ENCODE assay signal across 29 mouse cellular contexts in the genomic region with DNA sequence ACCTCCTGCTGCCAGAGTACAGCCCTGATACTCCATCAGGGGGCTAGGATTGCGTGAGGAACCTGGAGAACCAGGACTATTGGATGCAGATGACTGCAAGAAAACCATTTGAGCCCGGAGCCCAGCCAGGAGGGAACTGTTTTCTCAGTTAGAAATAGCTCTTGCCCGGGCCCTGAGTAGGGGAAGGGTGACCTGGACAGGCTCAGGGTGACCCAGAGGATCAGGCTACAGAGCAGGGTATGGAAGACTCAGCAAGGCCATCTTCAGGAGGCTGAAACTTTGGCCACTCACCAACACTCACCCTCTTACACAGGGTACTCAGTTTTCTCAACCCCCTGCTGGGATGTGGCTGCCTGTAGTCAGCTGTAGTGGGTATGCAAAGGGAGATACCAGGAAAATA. TPM values are rescaled to one million over a fixed set of nuclear protein-coding genes. Genes with fewer than 3 reads are reported as not detected.
DNase-seq lines count a peak whose midpoint lies in the region; ATAC-seq lines count a peak whose summit lies in the region.
"Had no signal": no experiment of that assay in that cellular context is flagged by ENCODE, and none has a peak within 500 bp of the region (broad histone marks: within the 10 kb centered on the region; RNA-seq: fewer than 3 reads in every experiment).

No protein-coding gene starts in this region.

- H3K27ac ChIP-seq in midbrain, embryonic 16.5 days (ENCODE audit: low read length), result no peak overlapping the region
- H3K27ac ChIP-seq: embryonic facial prominence, embryonic 10.5 days; embryonic facial prominence, embryonic 13.5 days; forebrain, embryonic 12.5 days; forebrain, embryonic 15.5 days; hindbrain, embryonic 12.5 days; hindbrain, embryonic 15.5 days had no signal

- H3K9me3 ChIP-seq in midbrain, embryonic 16.5 days (replicated peaks; ENCODE audit: control insufficient read depth, low read length, poor library complexity, severe bottlenecking), result no peaks in the 10 kb centered on the region
- H3K9me3 ChIP-seq: embryonic facial prominence, embryonic 10.5 days; embryonic facial prominence, embryonic 13.5 days; forebrain, embryonic 12.5 days; forebrain, embryonic 15.5 days; hindbrain, embryonic 12.5 days; hindbrain, embryonic 15.5 days had no signal

- H3K36me3 ChIP-seq in midbrain, embryonic 16.5 days (ENCODE audit: control insufficient read depth, insufficient read depth, low read length), result no peaks in the 10 kb centered on the region
- H3K36me3 ChIP-seq: embryonic facial prominence, embryonic 10.5 days; embryonic facial prominence, embryonic 13.5 days; forebrain, embryonic 12.5 days; forebrain, embryonic 15.5 days; hindbrain, embryonic 12.5 days; hindbrain, embryonic 15.5 days had no signal

- 80% methylated on average over 3 of the region's 3 CpGs for WGBS in midbrain, embryonic 16.5 days

- intact Hi-C loops in gastrocnemius, postnatal 36 days (cut with DNase I), result no loop called here

- no peak overlapping the region for H3K9ac ChIP-seq in midbrain, embryonic 16.5 days (ENCODE audit: low read depth, low read length)
- H3K9ac ChIP-seq: embryonic facial prominence, embryonic 13.5 days; forebrain, embryonic 12.5 days; forebrain, embryonic 15.5 days; hindbrain, embryonic 12.5 days; hindbrain, embryonic 15.5 days had no signal

- no peak overlapping the region for H3K4me3 ChIP-seq in midbrain, embryonic 16.5 days (ENCODE audit: low read depth, low read length)
- H3K4me3 ChIP-seq: embryonic facial prominence, embryonic 10.5 days; embryonic facial prominence, embryonic 13.5 days; erythroblast, embryonic 14.5 days; forebrain, embryonic 12.5 days; forebrain, embryonic 15.5 days; hindbrain, embryonic 12.5 days; hindbrain, embryonic 15.5 days had no signal

- H3K4me2 ChIP-seq in midbrain, embryonic 16.5 days (ENCODE audit: low read length), result no peak overlapping the region
- H3K4me2 ChIP-seq: embryonic facial prominence, embryonic 13.5 days; forebrain, embryonic 12.5 days; forebrain, embryonic 15.5 days; heart, embryonic 11.5 days; hindbrain, embryonic 12.5 days; hindbrain, embryonic 15.5 days had no signal

- no peaks in the 10 kb centered on the region for H3K27me3 ChIP-seq in midbrain, embryonic 16.5 days (ENCODE audit: control insufficient read depth, insufficient read depth, low read depth, low read length)
- H3K27me3 ChIP-seq: embryonic facial prominence, embryonic 13.5 days; forebrain, embryonic 12.5 days; forebrain, embryonic 15.5 days; hindbrain, embryonic 15.5 days had no signal

- ATAC-seq in midbrain, embryonic 16.5 days, result no peak
- ATAC-seq: activated CD4-positive, CD25-positive, alpha-beta regulatory T cell, adult 4 months; forebrain, embryonic 15.5 days had no signal

- DNase-seq in gastrocnemius, adult 18-20 months (ENCODE audit: low spot score), result peak; percentile 77
- no peak for DNase-seq in gastrocnemius, postnatal 4 days (ENCODE audit: low spot score in 2 of 2)
- DNase-seq in gastrocnemius, postnatal 10 days, result peak; percentile 26
- DNase-seq in gastrocnemius, postnatal 36 days, result peak; percentile 39 to 51
- DNase-seq in neural tube, embryonic 10.5 days (ENCODE audit: extremely low spot score, low spot score), result no peak
- DNase-seq: adrenal gland, adult 8-10 months; adrenal gland, postnatal 25 days; cerebellum, adult 11-12 months; cerebellum, adult 8-10 months; cerebellum, postnatal 10 days; cerebellum, postnatal 36 days; embryo, embryonic 11 days; heart, adult 11 months had no signal

- no peaks in the 10 kb centered on the region for H3K4me1 ChIP-seq in midbrain, embryonic 16.5 days (ENCODE audit: control insufficient read depth, insufficient read depth, low read length)
- H3K4me1 ChIP-seq: embryonic facial prominence, embryonic 13.5 days; forebrain, embryonic 12.5 days; forebrain, embryonic 15.5 days; hindbrain, embryonic 12.5 days; hindbrain, embryonic 15.5 days had no signal

RNA-seq across cellular contexts. Expression of gene Cacna1s, which starts 15.0 kb away (rescaled TPM):
- 1,000 to 10,000 TPM in 1 of 2 experiments, 100 to 1,000 TPM in 1; 824 to 1,030 TPM for total RNA-seq in gastrocnemius, adult 18-20 months (2021)
- total RNA-seq in gastrocnemius, postnatal 4 days (2021), result 100 to 1,000 TPM; 330 to 336 TPM
- 100 to 1,000 TPM; 558 to 576 TPM for total RNA-seq in gastrocnemius, postnatal 10 days (2021)
- 100 to 1,000 TPM; 697 to 835 TPM for total RNA-seq in gastrocnemius, postnatal 36 days (2021)
- polyA plus RNA-seq in midbrain, embryonic 16.5 days (2015; fragmentation: Nextera tagmentation; extraction: Ambion mirVana), result 0.39 and 1.3 TPM in 2 replicates
- polyA plus RNA-seq: erythroblast, embryonic 14.5 days had no signal

RNA-seq across cellular contexts. Expression of gene Ascl5, which starts 17.0 kb away (rescaled TPM):
- total RNA-seq in gastrocnemius, adult 18-20 months (2021), result not detected
- not detected for total RNA-seq in gastrocnemius, postnatal 4 days (2021)
- not detected for total RNA-seq in gastrocnemius, postnatal 10 days (2021)
- not detected for total RNA-seq in gastrocnemius, postnatal 36 days (2021)
- polyA plus RNA-seq in midbrain, embryonic 16.5 days (2015; fragmentation: Nextera tagmentation; extraction: Ambion mirVana), result not detected in 2 replicates
- total RNA-seq: adrenal gland, adult 8-10 months; adrenal gland, postnatal 25 days; ES-E14; heart, adult 8-10 months; heart, postnatal 25 days; hematopoietic stem cell, adult 5-6 weeks had no signal
- polyA plus RNA-seq: activated CD4-positive, CD25-positive, alpha-beta regulatory T cell, adult 4 months; forebrain, embryonic 12.5 days; forebrain, embryonic 15.5 days; heart, embryonic 11.5 days; heart, embryonic 14.5 days; heart, postnatal 0 days; hindbrain, embryonic 12.5 days had no signal

RNA-seq across cellular contexts. Expression of gene Tmem9, which starts 59.6 kb away (rescaled TPM):
- 1 to 10 TPM; 5.9 to 7.0 TPM for total RNA-seq in gastrocnemius, adult 18-20 months (2021)
- total RNA-seq in gastrocnemius, postnatal 4 days (2021), result 10 to 100 TPM; 43.6 to 63.7 TPM
- total RNA-seq in gastrocnemius, postnatal 10 days (2021), result 10 to 100 TPM; 27.2 to 29.0 TPM
- 1 to 10 TPM; 5.4 to 7.8 TPM for total RNA-seq in gastrocnemius, postnatal 36 days (2021)
- 147 and 169 TPM in 2 replicates for polyA plus RNA-seq in midbrain, embryonic 16.5 days (2015; fragmentation: Nextera tagmentation; extraction: Ambion mirVana)

Comparison
In these comparisons a context has a peak if more than half of its experiments do, and no peak if none do; other contexts are left out.
1. DNase-seq: peak in gastrocnemius, adult 18-20 months (single experiment), gastrocnemius, postnatal 10 days (single experiment) and gastrocnemius, postnatal 36 days (2 of 2); none in gastrocnemius, postnatal 4 days (0 of 2) and neural tube, embryonic 10.5 days (single experiment).